Mouse (Mus musculus): ENCODE measurements around the gene Mycn.

The Mycn gene

DNA sequence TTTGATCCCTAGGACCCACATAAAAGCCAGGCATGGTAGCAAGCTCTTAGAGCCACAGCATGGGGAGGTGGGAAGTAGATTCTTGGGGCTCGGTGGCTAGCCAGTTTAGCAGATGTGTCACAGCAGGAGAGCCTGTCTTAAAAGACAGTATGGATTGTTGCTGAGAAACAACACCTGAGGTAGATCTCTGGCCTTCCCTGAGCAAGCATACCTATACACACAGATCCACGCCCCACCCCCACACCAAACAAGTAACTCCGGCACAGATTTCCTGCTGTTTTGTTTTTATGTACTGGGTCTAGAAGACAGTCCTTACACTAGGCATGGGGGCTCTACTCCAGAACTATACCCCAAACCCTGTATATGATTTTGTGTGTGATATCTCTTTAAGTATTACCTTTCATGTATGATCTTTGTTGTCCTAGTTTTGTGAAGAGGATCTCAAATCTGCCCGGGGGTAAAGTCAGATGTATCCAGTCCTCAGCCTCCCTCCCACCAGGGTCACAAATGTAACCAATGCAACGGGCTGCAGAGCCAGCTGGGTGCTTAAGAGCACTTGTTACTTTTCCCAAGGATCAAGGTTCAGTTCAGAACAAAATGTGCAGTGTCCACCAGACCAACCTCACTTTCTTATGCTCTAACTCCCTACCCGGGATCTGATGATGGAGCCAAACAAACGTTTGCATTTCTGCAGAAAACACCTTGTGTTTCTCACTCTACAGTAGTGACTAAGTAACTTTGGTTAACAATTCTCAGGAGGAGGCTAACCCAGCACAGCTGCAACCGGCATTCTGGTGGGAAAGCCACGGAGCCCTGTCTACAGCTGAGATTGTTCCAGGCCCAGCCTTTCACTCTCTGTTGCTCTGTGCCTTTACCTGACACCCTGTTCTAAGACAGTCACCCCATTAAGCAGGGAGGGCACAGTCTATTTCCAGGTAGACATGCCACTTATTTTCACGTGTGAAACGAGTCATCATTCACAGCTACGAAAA, 21.3 kb downstream of the Mycn start:
- DNase-seq, result no peak

DNA sequence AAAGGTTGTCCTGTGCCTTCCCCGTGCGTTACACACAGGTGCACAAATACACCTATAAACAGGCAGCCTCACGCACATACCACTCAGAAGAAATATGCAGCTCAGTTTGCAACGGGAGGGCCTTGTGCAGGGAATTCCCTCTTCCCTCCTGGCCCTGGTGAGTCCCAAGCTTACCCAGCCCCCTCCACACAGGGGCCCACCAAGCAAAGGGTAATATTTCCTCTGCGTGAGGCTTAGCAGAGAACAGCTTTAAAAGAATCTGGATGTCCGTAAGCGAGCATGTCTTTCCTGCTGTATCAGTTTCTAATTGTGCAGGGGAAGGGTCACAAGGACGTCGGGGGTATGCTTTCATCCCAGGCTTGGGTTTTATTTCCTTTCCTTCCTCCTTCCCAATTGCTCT, 25.4 kb downstream of the Mycn start:
- DNase-seq, result no peak

DNA sequence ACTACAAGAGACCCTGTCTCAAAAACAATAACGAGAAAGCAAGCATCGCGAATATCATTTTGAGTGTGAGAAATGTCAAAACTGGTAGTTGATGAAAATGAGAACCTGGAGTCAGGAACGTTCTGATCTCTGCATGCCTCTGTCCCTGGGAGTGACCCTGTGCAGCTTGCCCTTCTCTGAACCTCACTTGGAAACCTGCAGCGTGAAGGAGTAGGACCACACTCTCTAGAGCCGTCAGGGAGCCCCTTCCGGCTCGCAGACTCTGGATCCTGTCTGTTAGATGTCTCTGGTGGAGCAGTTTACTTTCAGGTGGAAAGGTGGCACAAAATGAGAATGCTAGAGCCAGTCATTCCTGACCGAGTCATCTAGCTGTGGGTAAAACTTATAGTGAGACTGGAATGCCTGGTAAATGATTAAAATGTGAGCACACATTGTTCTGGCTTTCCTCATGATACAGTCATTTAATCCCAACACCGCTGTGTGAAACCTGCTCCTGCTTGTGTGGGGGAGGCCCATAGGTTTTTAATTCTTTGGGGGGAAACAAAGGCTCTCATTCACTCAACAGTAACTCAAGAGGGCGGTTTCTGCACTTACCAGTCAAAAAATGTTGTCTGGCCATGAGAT, 31.2 kb downstream of the Mycn start:
- no peak for DNase-seq

DNA sequence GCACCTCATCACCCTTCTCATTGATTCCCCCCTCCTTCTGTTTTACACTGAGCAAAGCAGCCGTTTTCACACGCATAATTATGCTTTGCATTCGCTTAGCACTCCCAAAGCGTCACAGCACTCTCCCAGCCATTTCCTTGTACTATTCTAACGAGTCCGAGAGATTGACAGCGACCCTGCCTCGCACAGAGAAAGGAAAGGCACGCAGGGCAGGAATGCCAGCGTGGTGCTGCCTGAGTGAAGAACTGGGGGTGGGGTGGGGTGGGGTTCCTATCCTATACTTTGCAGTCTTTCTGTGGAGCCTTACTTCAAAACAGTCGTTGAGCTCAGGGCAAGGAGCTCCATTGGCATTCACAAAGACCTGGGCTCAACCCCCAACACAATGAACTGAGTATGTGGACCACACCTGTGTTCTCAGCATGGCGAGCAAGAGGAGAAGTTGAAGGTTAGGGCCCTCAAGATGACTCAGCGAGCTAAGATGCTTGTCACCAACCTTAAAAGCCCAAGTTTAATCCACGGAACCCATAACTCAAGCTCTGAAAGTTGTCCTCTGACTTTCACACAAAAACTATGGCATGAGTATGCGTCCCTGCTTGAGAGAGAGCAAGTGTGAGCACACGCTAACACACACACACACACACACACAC, 32.0 kb downstream of the Mycn start:
- no peak for DNase-seq

DNA sequence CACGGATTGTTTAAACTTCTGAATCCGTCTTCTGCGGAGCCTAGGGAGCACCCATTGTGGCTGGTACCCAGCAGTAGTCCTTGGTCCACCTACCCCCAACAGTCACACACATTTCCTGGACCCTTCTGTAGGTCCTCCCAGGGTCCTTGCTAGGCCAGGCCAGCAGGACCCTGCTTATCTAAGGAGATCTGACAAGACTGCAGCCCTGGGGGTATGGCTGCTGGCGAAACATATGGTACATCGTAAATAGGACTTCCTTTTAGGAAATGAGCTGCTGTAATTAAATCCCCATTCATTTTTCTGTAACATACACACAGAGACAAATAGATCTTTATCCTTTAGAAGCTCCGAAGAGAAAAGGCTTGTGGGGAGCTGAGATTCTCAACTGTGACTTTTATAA, 34.9 kb downstream of the Mycn start:
- DNase-seq, result no peak

DNA sequence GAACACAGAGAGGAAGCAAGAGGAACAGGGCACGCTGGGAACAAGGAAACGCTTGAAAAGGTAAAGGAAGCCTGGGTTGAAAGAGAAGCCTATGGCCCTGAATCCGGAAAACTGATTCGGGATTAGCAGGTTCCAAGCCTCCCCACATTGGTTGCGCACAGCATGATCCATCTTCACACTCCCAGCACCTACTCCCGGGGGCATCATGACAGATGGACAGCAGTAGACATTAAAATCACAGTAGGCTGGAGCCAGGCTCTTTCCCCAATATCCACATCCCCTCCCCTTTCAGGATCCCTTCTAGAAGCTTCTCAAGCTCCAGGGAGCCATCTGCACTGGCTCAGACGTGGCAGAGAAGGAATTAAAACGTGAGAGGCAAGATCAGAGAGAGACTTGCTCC, 35.4 kb downstream of the Mycn start:
- no peak for DNase-seq

DNA sequence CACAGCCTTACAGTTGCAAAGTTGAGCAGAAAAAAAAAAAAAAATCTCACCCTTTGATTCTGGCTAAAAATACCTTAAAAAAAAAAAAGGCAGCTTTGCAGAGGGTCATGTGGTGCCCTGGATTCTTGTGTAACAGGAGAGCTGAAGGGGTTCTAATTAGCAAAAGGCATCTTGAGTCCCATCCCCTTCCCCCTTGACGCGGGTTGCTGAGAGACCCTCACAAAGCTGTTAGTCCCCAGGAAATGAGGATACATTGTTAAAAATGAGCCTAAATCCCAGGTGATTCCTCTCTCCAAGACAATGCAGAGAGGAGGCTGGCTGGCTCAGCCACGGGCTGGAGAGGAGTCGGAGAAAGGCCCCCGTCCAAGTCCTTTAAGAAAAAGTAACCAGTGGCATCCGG, 36.6 kb downstream of the Mycn start:
- DNase-seq, result peak; percentile 22

DNA sequence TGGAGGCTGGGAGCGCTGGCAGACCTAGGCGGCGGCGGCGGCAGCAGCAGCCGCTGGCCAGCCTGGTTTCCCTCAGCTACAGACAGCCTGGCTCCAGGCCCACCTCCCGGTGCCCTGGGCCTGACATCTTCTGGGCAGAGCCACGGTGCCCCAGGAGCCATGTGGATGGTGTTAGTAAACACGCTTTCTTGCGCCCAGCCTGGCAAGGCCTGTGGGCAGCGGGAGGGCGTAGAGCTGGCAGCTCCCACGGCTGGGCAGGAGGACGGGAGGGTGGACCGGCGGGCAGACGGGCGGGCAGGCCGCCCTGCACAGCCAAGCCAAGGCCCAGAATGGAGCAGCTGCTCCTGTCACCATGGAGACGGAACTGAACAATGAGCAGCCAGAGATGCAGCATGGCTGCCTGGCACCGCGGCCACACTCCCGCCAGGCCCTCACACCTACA, 37.2 kb downstream of the Mycn start:
- DNase-seq, result peak; percentile 96

DNA sequence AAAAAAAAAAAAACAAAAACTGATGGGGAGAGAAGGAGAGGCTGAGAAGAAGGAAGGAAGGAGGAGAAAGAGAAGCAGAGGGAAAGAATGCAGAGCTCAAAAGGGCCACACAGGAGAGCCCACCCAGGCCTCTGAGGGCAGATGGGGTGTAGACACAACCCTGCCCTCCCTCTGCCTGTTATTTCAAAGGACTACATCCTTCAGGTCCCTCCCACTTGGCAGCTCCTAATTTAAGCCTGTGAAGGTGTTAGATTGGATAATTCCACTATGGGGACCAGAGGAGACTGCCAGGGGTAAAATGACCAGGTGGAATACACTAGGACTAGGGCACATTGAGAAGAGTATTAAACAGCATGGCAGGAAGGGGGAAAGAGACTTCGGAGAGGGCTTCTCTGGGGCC, 37.6 kb downstream of the Mycn start:
- DNase-seq, result no peak

DNA sequence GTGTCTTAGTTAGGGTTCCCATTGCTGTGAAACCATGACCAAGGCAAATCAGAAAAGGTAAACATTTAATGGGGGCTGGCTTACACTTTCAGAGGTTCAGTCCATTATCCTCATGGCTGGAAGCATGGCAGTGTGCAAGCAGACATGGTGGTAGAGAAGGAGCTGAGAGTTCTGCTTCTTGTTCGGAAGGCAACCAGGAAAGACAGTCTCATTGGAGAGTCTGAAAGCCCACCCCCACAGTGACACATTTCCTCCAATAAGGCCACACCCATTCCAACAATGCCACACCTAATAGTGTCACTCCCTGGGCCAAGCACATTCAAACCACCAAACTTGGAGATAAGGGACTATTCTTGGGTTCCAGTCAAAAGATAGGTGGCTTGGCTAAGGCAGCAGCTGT, 39.3 kb downstream of the Mycn start:
- no peak for DNase-seq

DNA sequence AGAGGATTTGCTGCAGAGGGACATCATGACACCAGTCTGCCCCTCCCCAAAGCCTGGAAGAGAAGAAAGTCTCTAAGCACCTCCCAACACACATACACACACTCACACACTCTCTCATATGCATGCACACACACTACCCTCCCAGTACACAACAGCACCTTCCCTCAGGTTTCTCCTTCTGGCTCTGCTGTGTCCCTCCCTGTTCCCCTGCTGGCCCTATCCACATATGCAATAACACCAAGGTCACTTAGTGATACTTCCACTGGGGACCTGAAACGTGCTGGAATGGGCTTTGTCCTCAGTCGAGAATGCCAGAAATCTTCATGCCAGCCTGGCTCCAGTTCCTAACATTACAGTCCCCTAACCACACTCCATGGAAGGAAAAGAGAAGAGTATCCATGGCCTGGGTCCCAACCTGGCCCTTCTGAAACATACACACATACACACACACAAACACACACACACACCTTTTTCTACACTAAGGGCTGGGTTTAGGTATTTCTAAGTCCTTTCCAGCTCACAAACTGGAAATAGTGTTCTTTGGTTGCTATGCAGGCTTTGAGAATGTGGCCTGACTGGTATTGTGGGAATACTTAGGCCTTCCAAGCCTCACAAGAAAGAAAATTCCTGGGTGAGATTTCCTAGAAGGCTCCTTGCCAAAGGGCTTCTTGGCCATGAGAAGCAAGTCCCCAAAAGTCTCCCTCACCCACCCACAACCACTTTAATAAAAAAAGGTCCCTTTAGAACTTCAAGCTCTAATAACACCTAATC, 43.2 kb downstream of the Mycn start:
- DNase-seq, result no peak

DNA sequence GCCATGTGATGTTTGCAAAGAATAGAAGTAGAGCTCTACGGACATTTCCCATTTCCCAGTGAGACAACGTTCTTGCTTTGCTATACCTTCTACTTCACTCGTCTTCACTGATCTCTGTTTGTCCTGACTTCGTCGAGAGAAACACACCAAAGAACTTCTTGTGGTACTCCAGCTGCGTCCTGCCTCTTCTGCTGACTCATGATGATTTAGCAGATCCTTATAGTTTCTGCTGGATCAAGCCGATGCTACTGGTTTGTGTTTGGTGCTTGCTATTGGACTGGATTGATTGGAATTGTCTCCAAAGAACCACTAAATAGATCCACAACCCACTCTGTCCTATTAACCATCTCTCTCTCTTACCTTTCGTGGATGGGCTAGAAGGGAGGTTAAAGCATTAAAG, 47.7 kb downstream of the Mycn start:
- no peak for DNase-seq

DNA sequence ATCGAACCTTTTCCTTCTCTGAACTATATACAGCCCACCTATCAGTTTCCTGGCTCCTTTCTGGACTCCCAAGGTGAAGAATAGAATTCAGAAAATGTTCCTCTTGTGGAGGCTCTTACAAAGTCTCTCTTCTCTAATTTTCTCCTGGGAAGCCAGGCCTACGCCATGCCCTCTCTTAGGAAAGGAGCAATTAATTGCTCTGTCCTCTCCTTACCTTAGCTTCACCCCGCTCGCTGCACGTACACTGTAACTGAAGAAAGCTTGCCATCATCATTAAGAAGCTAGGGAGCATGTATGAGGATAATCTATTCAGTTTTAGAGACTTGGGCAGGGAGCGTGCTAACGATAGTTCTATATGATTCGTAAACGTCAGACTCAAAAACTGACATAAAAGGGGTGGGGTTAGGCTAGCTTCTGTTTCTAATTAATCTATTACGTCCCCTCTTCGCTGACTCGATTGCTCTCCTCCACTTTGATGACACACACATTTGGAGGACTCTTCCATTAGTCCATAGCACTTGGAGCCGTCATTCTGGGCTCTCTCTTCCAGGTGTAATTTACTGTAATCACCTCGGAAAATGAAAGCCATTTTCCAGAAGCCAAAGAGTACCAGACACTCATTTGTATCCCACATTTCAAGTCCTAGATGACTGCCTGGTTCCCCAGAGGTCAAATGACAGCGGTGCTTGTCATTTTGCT, 55.4 kb downstream of the Mycn start:
- no peak for DNase-seq

Measured in cerebellum, adult 11 months (tissue).